Comparison of ENCODE assay signal across 9 mouse cellular contexts in the genomic region with DNA sequence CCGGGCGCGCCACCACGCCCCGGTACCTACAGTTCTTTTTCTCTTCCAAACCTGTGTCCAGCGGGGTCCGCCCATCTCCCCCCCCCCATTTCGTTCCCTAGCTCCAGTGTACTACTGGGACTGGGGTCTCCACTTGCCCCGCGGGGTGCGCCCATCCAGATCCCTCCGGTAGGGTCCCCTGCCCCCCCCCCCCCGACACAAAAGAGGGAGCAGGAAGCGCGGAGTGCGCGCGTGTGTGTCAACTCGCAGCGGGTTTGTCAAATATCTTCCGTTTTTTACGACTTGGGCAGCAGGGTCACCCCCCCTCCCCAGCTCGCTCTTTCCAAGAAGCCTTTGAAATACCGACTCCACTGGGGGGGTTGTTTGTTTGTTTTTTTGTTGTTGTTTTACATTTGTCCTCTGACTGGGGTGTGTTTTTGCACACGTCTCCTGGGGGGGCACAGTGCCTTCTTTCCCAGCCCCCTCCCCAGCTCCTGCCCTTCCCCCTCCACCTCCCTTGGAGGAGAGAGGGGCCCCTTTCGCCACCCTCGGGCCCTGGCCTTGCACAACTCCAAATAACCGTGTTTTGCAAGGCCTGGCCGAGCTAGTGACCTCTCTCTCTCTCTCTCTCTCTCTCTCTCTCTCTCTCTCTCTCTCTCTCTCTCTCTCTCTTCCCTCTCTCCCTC. TPM values are rescaled to one million over a fixed set of nuclear protein-coding genes. Genes with fewer than 3 reads are reported as not detected.
DNase-seq lines count a peak whose midpoint lies in the region; ATAC-seq and TF ChIP-seq lines count a peak whose summit lies in the region.
"Had no signal": no experiment of that assay in that cellular context is flagged by ENCODE, and none has a peak within 500 bp of the region (broad histone marks: within the 10 kb centered on the region; RNA-seq: fewer than 3 reads in every experiment).

No protein-coding gene starts in this region.

- TF ChIP-seq POLR2A in kidney, adult 2 months (IDR thresholded peaks at IDR 0.05; ENCODE audit: low read depth, low read length) = no peak

- peak overlapping the region; percentile 89 for H3K4me2 ChIP-seq in forebrain, postnatal 0 days (ENCODE audit: low read depth)
- peak overlapping the region; percentile 87 for H3K4me2 ChIP-seq in limb, embryonic 12.5 days
- H3K4me2 ChIP-seq in midbrain, embryonic 11.5 days = peak overlapping the region; percentile 86

- H3K9ac ChIP-seq in forebrain, postnatal 0 days = peak overlapping the region; percentile 81
- peak overlapping the region; percentile 90 for H3K9ac ChIP-seq in limb, embryonic 12.5 days (replicated peaks)
- peak overlapping the region; percentile 82 for H3K9ac ChIP-seq in midbrain, embryonic 11.5 days (ENCODE audit: low read length)

- intact Hi-C loops in left cerebral cortex, postnatal 25 days (cut with DNase I) = no loop called here

- 0 out of 2 replicates have a peak, but pooled peaks cover 2% of the 10 kb centered on the region for H3K4me1 ChIP-seq in kidney, adult 2 months (ENCODE audit: control insufficient read depth, insufficient read depth, low read length)
- peaks cover 8% of the 10 kb centered on the region; the same call in 1 of the 2 replicates for H3K4me1 ChIP-seq in forebrain, postnatal 0 days (ENCODE audit: insufficient read depth)
- H3K4me1 ChIP-seq in limb, embryonic 12.5 days (replicated peaks) = peaks cover 59% of the 10 kb centered on the region
- H3K4me1 ChIP-seq in midbrain, embryonic 11.5 days (ENCODE audit: control insufficient read depth, insufficient read depth, low read length) = peaks cover 28% of the 10 kb centered on the region

- H3K36me3 ChIP-seq in kidney, adult 2 months (ENCODE audit: control insufficient read depth, insufficient read depth, low read length) = no peaks in the 10 kb centered on the region
- peaks cover 13% of the 10 kb centered on the region; the same call in 1 of the 2 replicates for H3K36me3 ChIP-seq in forebrain, postnatal 0 days (ENCODE audit: insufficient read depth)
- H3K36me3 ChIP-seq in limb, embryonic 12.5 days = peaks cover 29% of the 10 kb centered on the region
- H3K36me3 ChIP-seq in midbrain, embryonic 11.5 days (ENCODE audit: control insufficient read depth, insufficient read depth, low read length) = no peaks in the 10 kb centered on the region

- 2% methylated on average over 29 of the region's 29 CpGs for WGBS in kidney, adult 2 months
- WGBS in forebrain, postnatal 0 days = under 1% methylated on average over 25 of the region's 29 CpGs
- WGBS in limb, embryonic 12.5 days = under 1% methylated on average over 27 of the region's 29 CpGs
- WGBS in midbrain, embryonic 11.5 days = under 1% methylated on average over 28 of the region's 29 CpGs

- no peaks in the 10 kb centered on the region for H3K9me3 ChIP-seq in forebrain, postnatal 0 days (ENCODE audit: low read length)
- no peaks in the 10 kb centered on the region for H3K9me3 ChIP-seq in limb, embryonic 12.5 days
- H3K9me3 ChIP-seq in midbrain, embryonic 11.5 days (ENCODE audit: control insufficient read depth, low read length) = no peaks in the 10 kb centered on the region

- peak; percentile 60 for DNase-seq in kidney, adult 2 months
- DNase-seq in kidney, adult 11 months = no peak
- DNase-seq in adrenal gland, postnatal 14 days = peak; percentile 77
- DNase-seq in forebrain, postnatal 0 days = peak; percentile 43
- DNase-seq in midbrain, embryonic 11.5 days (ENCODE audit: low spot score, missing footprints) = no peak
- DNase-seq in yolk sac, embryonic 10.5 days (ENCODE audit: low spot score) = peak; percentile 87
- DNase-seq in left cerebral cortex, postnatal 25 days (ENCODE audit: low spot score in 2 of 2) = no peak

- H3K27ac ChIP-seq in kidney, adult 2 months (ENCODE audit: insufficient read depth, low read depth, low read length) = peak overlapping the region; percentile 97
- H3K27ac ChIP-seq in forebrain, postnatal 0 days (ENCODE audit: low read depth, low read length) = peak overlapping the region; percentile 85
- H3K27ac ChIP-seq in limb, embryonic 12.5 days = peak overlapping the region; percentile 97
- peak overlapping the region; percentile 27 for H3K27ac ChIP-seq in midbrain, embryonic 11.5 days (ENCODE audit: low read depth, low read length)

- ATAC-seq in forebrain, postnatal 0 days = no peak
- no peak for ATAC-seq in limb, embryonic 12.5 days (ENCODE audit: insufficient number of reproducible peaks, insufficient read depth, low FRiP score, low TSS enrichment, low read depth)
- ATAC-seq in midbrain, embryonic 11.5 days (ENCODE audit: low FRiP score) = 0 out of 2 replicates have a peak, but pooled peaks have one; percentile 12

- no peak for TF ChIP-seq CTCF in kidney, adult 2 months (conservative IDR thresholded peaks at IDR 0.05; ENCODE audit: insufficient read depth, insufficient read length, low read depth, low read length)
- TF ChIP-seq CTCF in forebrain, postnatal 0 days (IDR thresholded peaks at IDR 0.05; ENCODE audit: low read depth) = no peak

- peak overlapping the region; percentile 99 for H3K4me3 ChIP-seq in kidney, adult 2 months (ENCODE audit: insufficient read depth, low read depth, low read length)
- peak overlapping the region; percentile 88 for H3K4me3 ChIP-seq in forebrain, postnatal 0 days (ENCODE audit: low read depth, low read length)
- H3K4me3 ChIP-seq in limb, embryonic 12.5 days (replicated peaks) = peak overlapping the region; percentile 97
- peak overlapping the region; percentile 89 for H3K4me3 ChIP-seq in midbrain, embryonic 11.5 days (ENCODE audit: low read depth, low read length)

- H3K27me3 ChIP-seq in kidney, adult 2 months (replicated peaks; ENCODE audit: control insufficient read depth, insufficient read depth, low read length) = no peaks in the 10 kb centered on the region
- peaks cover 5% of the 10 kb centered on the region; the same call in 1 of the 2 replicates for H3K27me3 ChIP-seq in forebrain, postnatal 0 days (ENCODE audit: insufficient read depth, low read length)
- peaks cover 12% of the 10 kb centered on the region for H3K27me3 ChIP-seq in limb, embryonic 12.5 days
- H3K27me3 ChIP-seq in midbrain, embryonic 11.5 days (ENCODE audit: control insufficient read depth, insufficient read depth, low read length) = peaks cover 5% of the 10 kb centered on the region

RNA-seq across cellular contexts. Expression of a gene that starts 1.3 kb away (rescaled TPM):
- 6.7 and 8.1 TPM in 2 replicates for polyA plus RNA-seq in kidney, adult 2 months (2012; rRNA removed)
- 5.9 and 6.9 TPM in 2 replicates for total RNA-seq in adrenal gland, postnatal 14 days (2021)
- 7.1 and 7.9 TPM in 2 replicates for total RNA-seq in forebrain, postnatal 0 days (2014; rRNA removed)
- polyA plus RNA-seq in forebrain, postnatal 0 days (2015; fragmentation: Nextera tagmentation; extraction: Ambion mirVana) = 1.0 and 2.1 TPM in 2 replicates
- 8.4 and 8.6 TPM in 2 replicates for polyA plus RNA-seq in limb, embryonic 12.5 days (2016; fragmentation: Nextera tagmentation; extraction: Ambion mirVana)
- 4.2 and 6.2 TPM in 2 replicates for polyA plus RNA-seq in midbrain, embryonic 11.5 days (2014; fragmentation: Nextera tagmentation; extraction: Ambion mirVana)
- total RNA-seq in left cerebral cortex, postnatal 25 days (2021) = 1 to 10 TPM; 5.4 to 8.6 TPM

RNA-seq across cellular contexts. Expression of a gene that starts 7.2 kb away (rescaled TPM):
- 146 and 154 TPM in 2 replicates for polyA plus RNA-seq in kidney, adult 2 months (2012; rRNA removed)
- total RNA-seq in adrenal gland, postnatal 14 days (2021) = 75.8 and 82.8 TPM in 2 replicates
- 117 and 129 TPM in 2 replicates for total RNA-seq in forebrain, postnatal 0 days (2014; rRNA removed)
- polyA plus RNA-seq in forebrain, postnatal 0 days (2015; fragmentation: Nextera tagmentation; extraction: Ambion mirVana) = 282 and 333 TPM in 2 replicates
- 149 and 161 TPM in 2 replicates for polyA plus RNA-seq in limb, embryonic 12.5 days (2016; fragmentation: Nextera tagmentation; extraction: Ambion mirVana)
- polyA plus RNA-seq in midbrain, embryonic 11.5 days (2014; fragmentation: Nextera tagmentation; extraction: Ambion mirVana) = 127 and 135 TPM in 2 replicates
- total RNA-seq in left cerebral cortex, postnatal 25 days (2021) = 100 to 1,000 TPM; 366 to 394 TPM

RNA-seq across cellular contexts. Expression of a gene that starts 11.4 kb away (rescaled TPM):
- polyA plus RNA-seq in kidney, adult 2 months (2012; rRNA removed) = 5.6 and 9.2 TPM in 2 replicates
- total RNA-seq in adrenal gland, postnatal 14 days (2021) = 0.98 and 1.5 TPM in 2 replicates
- 4.2 and 5.4 TPM in 2 replicates for total RNA-seq in forebrain, postnatal 0 days (2014; rRNA removed)
- polyA plus RNA-seq in forebrain, postnatal 0 days (2015; fragmentation: Nextera tagmentation; extraction: Ambion mirVana) = 3.4 and 3.6 TPM in 2 replicates
- 1.1 and 1.2 TPM in 2 replicates for polyA plus RNA-seq in limb, embryonic 12.5 days (2016; fragmentation: Nextera tagmentation; extraction: Ambion mirVana)
- 0.34 and 0.61 TPM in 2 replicates for polyA plus RNA-seq in midbrain, embryonic 11.5 days (2014; fragmentation: Nextera tagmentation; extraction: Ambion mirVana)
- total RNA-seq in left cerebral cortex, postnatal 25 days (2021) = 1 to 10 TPM; 7.1 to 7.8 TPM

RNA-seq across cellular contexts. Expression of a gene that starts 17.5 kb away (rescaled TPM):
- not detected in 2 replicates for polyA plus RNA-seq in kidney, adult 2 months (2012; rRNA removed)
- not detected in 2 replicates for total RNA-seq in adrenal gland, postnatal 14 days (2021)
- not detected in 2 replicates for total RNA-seq in forebrain, postnatal 0 days (2014; rRNA removed)
- polyA plus RNA-seq in forebrain, postnatal 0 days (2015; fragmentation: Nextera tagmentation; extraction: Ambion mirVana) = 34.4 and 39.2 TPM in 2 replicates
- 5.5 and 21.1 TPM in 2 replicates for polyA plus RNA-seq in limb, embryonic 12.5 days (2016; fragmentation: Nextera tagmentation; extraction: Ambion mirVana)
- polyA plus RNA-seq in midbrain, embryonic 11.5 days (2014; fragmentation: Nextera tagmentation; extraction: Ambion mirVana) = 20.6 and 25.6 TPM in 2 replicates
- total RNA-seq in left cerebral cortex, postnatal 25 days (2021) = not detected
- total RNA-seq: adrenal gland, postnatal 4 days had no signal

RNA-seq across cellular contexts. Expression of a gene that starts 19.4 kb away (rescaled TPM):
- 57.1 and 75.4 TPM in 2 replicates for polyA plus RNA-seq in kidney, adult 2 months (2012; rRNA removed)
- 32.0 and 38.4 TPM in 2 replicates for total RNA-seq in adrenal gland, postnatal 14 days (2021)
- 47.0 and 60.9 TPM in 2 replicates for total RNA-seq in forebrain, postnatal 0 days (2014; rRNA removed)
- polyA plus RNA-seq in forebrain, postnatal 0 days (2015; fragmentation: Nextera tagmentation; extraction: Ambion mirVana) = 46.1 and 56.0 TPM in 2 replicates
- 50.8 and 53.7 TPM in 2 replicates for polyA plus RNA-seq in limb, embryonic 12.5 days (2016; fragmentation: Nextera tagmentation; extraction: Ambion mirVana)
- 39.7 and 45.7 TPM in 2 replicates for polyA plus RNA-seq in midbrain, embryonic 11.5 days (2014; fragmentation: Nextera tagmentation; extraction: Ambion mirVana)
- total RNA-seq in left cerebral cortex, postnatal 25 days (2021) = 10 to 100 TPM; 57.5 to 59.8 TPM

Comparison
In these comparisons a context has a peak if more than half of its experiments do, and no peak if none do; other contexts are left out.
1. DNase-seq: peak in kidney, adult 2 months (single experiment), adrenal gland, postnatal 14 days (single experiment), forebrain, postnatal 0 days (single experiment) and yolk sac, embryonic 10.5 days (single experiment); none in kidney, adult 11 months (single experiment), midbrain, embryonic 11.5 days (single experiment) and left cerebral cortex, postnatal 25 days (0 of 2).
2. H3K27ac ChIP-seq: peak in every context shown above with its lines; median percentile 97 in kidney, adult 2 months; 97 in limb, embryonic 12.5 days; 85 in forebrain, postnatal 0 days; 27 in midbrain, embryonic 11.5 days.
3. Peak in every context shown above with its lines, with median percentiles within 50 percentile points of each other: H3K4me3 ChIP-seq, H3K4me2 ChIP-seq and H3K9ac ChIP-seq.